Comparison of ENCODE assay signal across 22 mouse cellular contexts in the genomic region with DNA sequence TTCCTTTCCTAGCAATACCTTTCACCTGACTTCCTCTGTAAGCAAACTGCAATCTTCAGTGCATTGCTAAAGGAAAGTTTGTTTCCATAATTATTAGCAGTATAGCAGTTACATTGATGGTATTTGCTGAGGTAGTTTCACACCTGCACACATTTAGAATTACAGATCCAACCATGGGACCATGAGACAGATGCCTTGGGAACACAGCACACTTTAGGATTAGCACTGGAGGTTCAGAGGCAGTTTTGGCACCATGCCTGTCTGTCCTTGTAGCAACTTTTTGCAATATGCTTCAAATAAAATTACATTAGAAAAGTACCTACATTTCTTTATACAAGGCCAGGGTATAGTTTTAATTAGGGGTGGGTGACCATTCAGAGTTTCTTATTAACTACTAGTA.
"Had no signal": no experiment of that assay in that cellular context is flagged by ENCODE, and none has a peak within 500 bp of the region (broad histone marks: within the 10 kb centered on the region; RNA-seq: fewer than 3 reads in every experiment).

No protein-coding gene starts in this region.

- H3K27me3 ChIP-seq: megakaryocyte, embryonic 14.5 days; midbrain, embryonic 12.5 days; neural tube, embryonic 13.5 days; neural tube, embryonic 15.5 days; stomach, embryonic 15.5 days had no signal

- H3K4me2 ChIP-seq: lung, embryonic 14.5 days; midbrain, embryonic 12.5 days; neural tube, embryonic 13.5 days; neural tube, embryonic 15.5 days; stomach, embryonic 15.5 days had no signal

- DNase-seq: lung, adult 18-20 months; lung, embryonic 14.5 days; lung, postnatal 14 days; lung, postnatal 36 days; midbrain, embryonic 14.5 days; retina, postnatal 1 day; right cerebral cortex, adult 18-20 months; right cerebral cortex, postnatal 4 days; thymus, adult 18-20 months; thymus, postnatal 14 days; thymus, postnatal 36 days had no signal

- ATAC-seq: midbrain, embryonic 16.5 days had no signal

- H3K4me3 ChIP-seq: megakaryocyte, embryonic 14.5 days; midbrain, embryonic 10.5 days; midbrain, embryonic 12.5 days; myocyte; neural tube, embryonic 13.5 days; neural tube, embryonic 15.5 days; stomach, embryonic 15.5 days had no signal

- H3K36me3 ChIP-seq: midbrain, embryonic 12.5 days; neural tube, embryonic 13.5 days; neural tube, embryonic 15.5 days; stomach, embryonic 15.5 days had no signal

- H3K4me1 ChIP-seq: megakaryocyte, embryonic 14.5 days; midbrain, embryonic 10.5 days; midbrain, embryonic 12.5 days; neural tube, embryonic 13.5 days; neural tube, embryonic 15.5 days; stomach, embryonic 15.5 days had no signal

- H3K27ac ChIP-seq: liver, embryonic 14.5 days; macrophage; midbrain, embryonic 10.5 days; midbrain, embryonic 12.5 days; neural tube, embryonic 13.5 days; neural tube, embryonic 15.5 days; stomach, embryonic 15.5 days; stomach, postnatal 0 days had no signal

- H3K9me3 ChIP-seq: megakaryocyte, embryonic 14.5 days; midbrain, embryonic 10.5 days; midbrain, embryonic 12.5 days; neural tube, embryonic 13.5 days; neural tube, embryonic 15.5 days; stomach, embryonic 15.5 days had no signal

- H3K9ac ChIP-seq: liver, embryonic 14.5 days; lung, embryonic 14.5 days; midbrain, embryonic 12.5 days; neural tube, embryonic 13.5 days; neural tube, embryonic 15.5 days; stomach, embryonic 15.5 days had no signal
